Mouse (Mus musculus): ENCODE data around the gene Kat8.

DNA sequence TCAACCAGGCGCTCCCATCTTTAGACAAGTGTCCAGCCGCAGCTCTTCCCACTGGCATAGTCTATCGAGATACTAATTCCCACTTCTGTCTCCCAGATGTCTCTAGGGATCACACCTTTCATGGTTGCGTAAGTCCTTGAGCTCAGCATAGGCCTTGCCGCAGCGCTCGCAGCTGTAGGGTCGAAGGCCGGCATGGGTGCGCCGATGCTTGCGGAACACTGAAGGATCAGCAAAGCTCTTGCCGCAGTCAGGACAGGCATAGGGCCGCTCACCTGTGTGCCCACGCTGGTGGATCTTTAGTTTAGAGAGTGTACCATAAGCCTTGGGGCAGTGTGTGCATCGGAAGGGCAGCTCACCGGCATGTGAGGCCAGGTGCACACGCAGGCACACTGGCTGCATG is 44.7 kb upstream of the Kat8 start:
- no peak for TF ChIP-seq CTCF (IDR thresholded peaks at IDR 0.05; ENCODE audit: low read depth, low read length)
- no peak for TF ChIP-seq POLR2A (IDR thresholded peaks at IDR 0.05; ENCODE audit: insufficient read depth, low read length)
